Mouse (Mus musculus) c-Kit-positive CD71-positive TER-119-negative erythroid progenitor cells, embryonic 14.5 days (primary cell): Measurements from ENCODE around the gene Map3k20.

ENCODE experiments used
- DNase-seq: peaks from one replicate; pipeline ENCODE4 v3.0.0-alpha.2; 2013; ENCODE audit warnings: low read depth

The Map3k20 gene

GRCm38 (mm10) chr2:72280524-72280923 lies 4.9 kb upstream of the Map3k20 start:
- no peak for DNase-seq

- DNase-seq = no peak
Observed at GRCm38 (mm10) chr2:72281971-72282370, 3.5 kb upstream of the Map3k20 start.

- DNase-seq = no peak
Observed at GRCm38 (mm10) chr2:72282733-72283132, 2.7 kb upstream of the Map3k20 start.

- no peak for DNase-seq
Observed at GRCm38 (mm10) chr2:72284689-72285088, 748 bp upstream of the Map3k20 start.

GRCm38 (mm10) chr2:72285888-72286661 lies 638 bp downstream of the Map3k20 start:
- DNase-seq = no peak

DNA sequence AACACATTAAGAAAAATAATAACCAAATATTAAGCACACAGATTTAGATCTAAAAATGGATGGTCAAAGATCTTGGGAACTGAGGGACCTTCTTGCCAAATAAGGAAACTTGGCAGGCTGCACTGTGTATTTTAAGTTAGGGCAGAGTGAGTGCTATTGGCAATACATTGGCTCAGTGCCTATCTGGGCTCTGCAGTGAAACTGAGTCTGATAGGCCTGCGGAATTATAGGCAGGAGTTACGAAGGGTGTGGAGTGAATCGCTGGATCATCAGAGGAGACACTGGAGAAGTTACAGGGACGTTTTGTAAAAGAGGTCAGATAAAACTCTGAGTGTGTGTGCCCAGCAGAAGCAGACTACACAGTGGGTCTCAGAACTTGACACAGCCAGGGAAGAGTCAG lies 1.7 kb downstream of the Map3k20 start:
- peak; percentile 86 for DNase-seq

- no peak for DNase-seq
Observed at GRCm38 (mm10) chr2:72288932-72289534, 3.6 kb downstream of the Map3k20 start.

DNA sequence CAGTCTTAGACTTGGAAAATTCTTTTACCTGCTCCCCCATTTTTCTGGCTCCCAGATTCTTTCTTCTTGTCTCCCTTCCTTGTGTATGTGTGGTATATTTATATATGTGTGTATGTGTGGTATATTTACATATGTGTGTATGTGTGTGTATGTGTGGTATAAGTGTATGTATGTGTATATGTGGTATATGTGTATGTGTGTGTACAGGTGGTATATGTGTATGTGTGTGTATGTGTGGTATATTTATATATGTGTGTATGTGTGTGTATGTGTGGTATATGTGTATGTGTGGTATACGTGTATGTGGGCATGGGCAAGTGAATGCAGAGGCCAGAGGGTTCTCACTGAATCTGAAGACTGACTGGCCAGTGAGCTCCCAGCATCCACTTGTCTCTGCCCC lies 5.7 kb downstream of the Map3k20 start:
- DNase-seq = no peak

GRCm38 (mm10) chr2:72292573-72292972 lies 7.1 kb downstream of the Map3k20 start:
- DNase-seq = no peak

DNA sequence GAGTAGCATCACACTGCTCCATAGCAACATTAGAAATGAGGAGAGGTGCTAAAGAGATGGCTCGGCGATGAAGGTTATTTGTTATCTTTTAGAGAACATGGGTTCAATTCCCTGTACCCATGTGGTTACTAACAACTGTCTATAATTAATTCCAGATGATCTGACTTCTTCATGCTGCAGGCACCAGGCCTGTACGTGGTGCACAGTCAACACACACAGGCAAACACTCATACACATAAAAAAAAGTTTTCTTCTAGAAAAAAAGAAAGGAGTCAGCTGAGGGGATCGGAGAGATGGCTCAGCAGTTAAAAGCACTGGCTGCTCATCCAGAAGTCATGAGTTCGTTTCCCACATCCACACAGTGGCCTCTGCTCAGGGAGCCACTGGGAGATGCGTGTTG lies 9.6 kb downstream of the Map3k20 start:
- no peak for DNase-seq

DNA sequence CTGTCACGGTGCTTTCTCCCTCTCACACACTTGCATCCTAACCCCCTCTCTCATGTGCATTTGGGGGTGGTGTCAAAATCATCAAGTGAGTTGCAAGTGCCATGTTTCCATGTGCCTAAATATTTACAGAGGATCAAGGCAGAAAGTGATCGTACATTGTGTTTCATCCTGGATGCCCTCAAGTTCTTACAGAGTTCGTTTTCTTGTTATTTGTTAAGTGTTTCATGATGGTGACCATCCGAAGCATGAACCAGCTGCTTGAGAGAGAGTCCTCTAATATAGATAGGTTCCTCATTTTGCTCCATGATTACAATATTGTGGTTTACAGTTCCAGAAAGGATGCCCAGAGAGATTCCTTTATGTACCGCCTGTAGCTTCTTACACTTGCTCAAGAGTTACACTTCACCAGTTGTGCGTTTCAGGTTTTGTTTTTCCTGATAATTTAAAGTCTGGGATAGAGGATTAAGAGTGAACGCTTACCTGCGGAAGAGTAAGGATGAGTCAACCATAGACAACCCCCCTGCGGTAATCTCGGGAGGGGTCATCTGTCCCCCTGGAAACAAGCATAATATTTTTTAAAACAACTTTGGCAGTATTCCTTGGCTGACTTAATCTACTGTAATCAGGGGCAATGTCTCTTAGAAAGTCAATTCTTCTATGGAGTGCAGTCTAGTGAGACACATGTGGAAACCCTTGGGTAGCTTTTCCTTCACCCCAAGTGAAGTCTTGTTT lies 11.7 kb downstream of the Map3k20 start:
- DNase-seq = no peak

DNA sequence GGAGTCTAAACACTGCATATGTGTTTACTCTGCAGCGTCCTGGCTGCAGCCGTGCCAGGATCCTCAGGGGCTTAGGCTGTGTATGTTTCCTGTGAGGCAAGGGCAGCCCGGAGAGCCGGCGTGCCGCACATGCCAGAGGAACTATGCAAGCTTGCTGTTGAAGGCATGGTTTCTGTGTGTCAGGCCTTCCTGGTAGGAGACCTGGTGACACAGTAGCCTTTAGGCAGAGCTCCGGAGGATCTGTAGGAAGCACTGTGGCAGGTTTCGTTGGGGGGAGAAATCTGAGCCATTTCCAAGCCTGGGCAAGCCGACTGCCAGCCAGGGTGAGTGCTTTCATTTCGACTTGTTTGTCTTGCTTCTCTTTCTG lies 12.3 kb downstream of the Map3k20 start:
- DNase-seq = no peak

DNA sequence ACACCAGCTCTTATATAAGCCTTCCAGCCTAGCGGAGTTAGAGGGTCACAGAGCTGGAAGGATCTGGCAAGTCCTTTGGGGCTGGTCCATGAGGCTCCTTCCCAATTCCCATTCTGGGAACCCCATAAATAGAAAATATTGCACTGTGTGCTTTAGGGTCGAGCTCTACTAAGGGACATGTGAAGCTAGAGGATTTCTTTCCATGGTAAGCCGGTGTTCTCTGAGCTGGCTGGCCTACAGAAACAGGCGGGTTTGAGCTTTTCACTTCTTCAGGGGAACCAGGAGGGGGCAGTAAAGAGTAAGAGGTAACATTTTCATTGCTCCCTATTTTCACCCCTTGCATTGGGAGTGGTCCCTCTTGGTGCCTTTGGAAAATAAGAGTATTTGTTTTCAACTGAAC lies 13.0 kb downstream of the Map3k20 start:
- peak; percentile 36 for DNase-seq

GRCm38 (mm10) chr2:72301194-72301916 lies 15.9 kb downstream of the Map3k20 start:
- DNase-seq = no peak

DNA sequence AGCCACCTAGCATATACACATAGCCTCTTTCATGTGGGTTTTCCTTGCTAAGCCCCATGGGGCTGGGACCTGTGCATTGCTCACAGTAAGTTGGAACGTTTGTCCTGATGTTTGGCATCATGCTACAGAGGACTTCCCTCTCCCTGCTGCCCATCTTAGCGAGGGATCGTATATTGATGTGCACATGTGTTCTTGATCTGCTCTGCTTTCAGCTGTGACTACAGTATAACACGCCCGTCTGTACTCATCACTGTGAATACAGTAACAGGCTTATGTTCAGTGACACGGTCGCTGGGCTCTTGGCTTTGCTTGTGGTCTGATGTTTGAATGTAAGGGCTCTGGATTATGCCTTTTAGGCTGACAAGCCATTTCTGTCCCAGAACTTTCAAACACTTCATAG lies 20.3 kb downstream of the Map3k20 start:
- DNase-seq = no peak

GRCm38 (mm10) chr2:72308351-72308750 lies 22.9 kb downstream of the Map3k20 start:
- DNase-seq = no peak

GRCm38 (mm10) chr2:72308981-72309380 lies 23.5 kb downstream of the Map3k20 start:
- DNase-seq = no peak

DNA sequence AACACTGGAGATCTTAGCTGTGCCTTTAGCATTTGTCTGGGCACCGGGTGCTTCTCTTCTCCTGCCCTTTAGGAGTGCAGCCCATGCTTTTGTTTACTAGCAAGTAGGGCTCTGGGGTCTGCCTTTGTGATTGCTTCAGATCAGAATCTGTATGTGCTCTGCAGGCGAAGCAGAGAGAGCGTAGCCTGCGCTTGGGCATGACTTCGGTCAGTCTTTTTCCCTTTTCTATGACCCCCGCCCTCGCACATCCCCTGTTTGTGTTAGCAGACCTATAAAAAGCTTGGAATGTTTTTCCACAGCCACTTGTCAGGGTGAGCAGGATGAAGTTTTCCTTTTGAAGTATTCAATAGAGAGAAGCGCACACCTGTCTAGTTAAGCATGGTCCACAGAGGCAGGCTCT lies 26.0 kb downstream of the Map3k20 start:
- DNase-seq = no peak

DNA sequence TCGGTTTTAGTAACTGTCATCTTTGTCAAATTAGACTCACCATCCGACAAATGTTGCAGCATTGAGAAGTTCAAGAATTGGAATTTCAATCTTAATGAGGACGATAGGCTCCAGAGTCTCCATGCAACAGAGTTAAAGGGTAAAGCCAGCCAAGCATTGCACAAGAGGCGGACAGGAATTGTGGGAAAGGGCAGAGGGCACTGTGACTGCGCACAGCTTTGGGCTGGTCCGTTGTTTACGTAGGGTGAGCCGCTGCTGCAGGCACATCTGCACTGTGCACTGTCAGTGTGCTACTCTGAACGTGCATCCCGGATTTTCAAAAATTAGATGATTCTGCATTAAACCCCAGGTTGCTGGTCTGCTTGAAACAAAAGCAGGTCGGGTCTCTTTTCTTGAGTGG lies 27.9 kb downstream of the Map3k20 start:
- no peak for DNase-seq

- no peak for DNase-seq
Observed at GRCm38 (mm10) chr2:72318421-72318820, 33.0 kb downstream of the Map3k20 start.

DNA sequence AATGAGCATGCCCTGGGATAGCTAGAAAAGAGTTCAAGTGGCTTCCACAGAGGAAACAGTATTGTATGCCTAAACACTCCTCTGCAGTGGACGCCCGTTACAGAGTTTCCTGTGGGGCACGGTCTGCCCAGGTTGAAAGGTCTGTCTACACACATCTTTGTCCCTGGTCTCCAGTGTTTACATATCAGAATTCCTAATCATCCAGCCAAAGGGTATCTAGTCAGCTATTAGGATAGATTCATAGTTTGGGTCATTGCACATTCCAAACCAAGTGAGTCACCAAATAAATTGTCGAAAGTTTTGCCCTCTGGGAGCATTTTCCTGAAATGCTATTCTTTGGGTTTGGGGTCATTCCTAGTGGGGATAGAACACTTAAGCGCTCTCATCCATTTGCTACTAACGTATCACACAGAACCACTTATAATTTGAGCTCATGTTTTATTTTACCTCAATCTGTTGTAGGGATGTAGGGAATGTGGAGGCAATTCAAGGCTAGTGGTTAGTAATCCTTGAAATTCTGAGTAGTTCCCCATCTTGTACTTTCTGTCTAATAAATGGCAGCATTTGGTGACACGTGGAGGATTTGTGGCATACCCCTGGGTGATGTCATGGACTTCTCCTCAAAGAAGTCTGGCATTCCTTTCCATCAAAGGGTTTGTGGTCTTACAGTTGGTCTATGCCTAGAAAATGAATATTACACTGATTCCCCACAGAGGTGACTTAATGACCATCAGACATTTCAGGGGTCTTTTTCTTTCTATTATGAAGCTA lies 33.8 kb downstream of the Map3k20 start:
- no peak for DNase-seq

GRCm38 (mm10) chr2:72320661-72321060 lies 35.2 kb downstream of the Map3k20 start:
- no peak for DNase-seq
